Mouse (Mus musculus) ZHBTc4 (cell line): ENCODE results near the gene Atg4d.
"Not testable (repeated sequence)": the region's sequence is repeated elsewhere in the genome, so short reads cannot be mapped to it uniquely, and the experiment has no call there.

Source experiments
- DNase-seq: peaks from one replicate; pipeline ENCODE4 v3.0.0-alpha.2; 2011; ENCODE audit warnings: low read depth, low spot score

The Atg4d gene

DNA sequence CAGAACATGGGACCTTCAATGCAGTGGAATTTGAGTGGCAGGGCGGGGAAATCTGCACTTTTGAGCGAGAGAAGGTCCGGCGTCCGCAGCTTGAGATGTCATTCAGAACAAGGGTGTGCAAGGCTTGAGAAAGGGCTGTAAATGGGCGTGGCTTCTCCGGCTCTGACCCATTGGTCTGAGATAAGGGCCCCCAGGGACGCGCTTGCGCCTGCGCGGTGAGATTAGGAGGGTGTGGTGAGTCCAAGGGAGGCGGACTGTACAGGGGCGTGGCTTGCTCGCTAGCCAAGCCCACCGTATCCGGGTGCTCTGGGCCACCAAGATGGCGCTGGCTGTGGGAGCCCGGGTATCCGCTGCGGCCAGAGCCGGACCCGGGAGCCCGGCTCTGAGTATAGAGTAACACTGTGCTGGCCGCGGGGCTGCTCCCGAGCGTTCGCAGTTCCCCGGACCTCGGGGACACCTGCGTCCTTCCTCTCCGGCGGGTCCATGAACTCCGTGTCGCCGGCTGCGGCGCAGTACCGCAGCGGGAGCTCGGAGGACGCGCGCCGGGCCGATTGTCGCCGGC, at the start of gene Atg4d:
Atg4d (plus strand) TSS at position 294 of the 562 bp plus-strand sequence.
- peak; percentile 100 for DNase-seq

DNA sequence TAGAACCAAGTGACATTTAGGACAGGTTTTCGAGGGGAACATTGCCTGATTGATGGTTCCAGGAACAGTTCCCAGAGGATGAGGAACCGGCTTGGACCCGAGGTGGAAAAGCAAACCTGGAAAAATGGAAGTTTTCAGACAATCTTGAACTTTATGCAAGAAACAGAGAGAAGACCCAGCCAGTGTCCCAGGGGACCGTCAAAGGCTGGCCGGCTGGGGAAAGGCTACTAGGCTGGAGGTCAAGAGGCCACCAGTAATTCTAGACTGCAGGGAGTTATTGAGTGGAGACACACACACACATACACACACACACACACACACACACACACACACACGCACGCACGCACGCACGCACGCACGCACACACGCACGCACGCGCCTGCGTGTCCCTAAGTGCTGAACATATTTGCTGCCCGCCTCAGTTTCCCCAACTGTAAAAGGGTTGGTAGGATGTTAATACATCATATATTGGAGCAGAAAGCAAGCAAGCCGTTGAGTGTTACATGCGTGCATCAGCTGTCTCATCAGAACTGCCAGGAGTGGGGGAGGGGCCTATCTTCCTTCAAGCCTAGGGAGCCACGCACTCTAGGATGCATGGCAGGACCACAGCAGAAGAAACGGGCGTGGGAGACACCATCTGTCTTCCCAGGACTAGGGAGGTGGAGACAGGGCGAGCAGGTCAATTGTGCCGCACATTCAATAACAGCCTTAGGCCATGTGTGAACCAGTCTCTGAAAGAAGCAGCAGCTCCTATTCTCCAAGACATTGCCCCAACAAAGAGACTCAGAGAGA, 48.8 kb upstream of the Atg4d start:
- DNase-seq: peak; percentile 60

DNA sequence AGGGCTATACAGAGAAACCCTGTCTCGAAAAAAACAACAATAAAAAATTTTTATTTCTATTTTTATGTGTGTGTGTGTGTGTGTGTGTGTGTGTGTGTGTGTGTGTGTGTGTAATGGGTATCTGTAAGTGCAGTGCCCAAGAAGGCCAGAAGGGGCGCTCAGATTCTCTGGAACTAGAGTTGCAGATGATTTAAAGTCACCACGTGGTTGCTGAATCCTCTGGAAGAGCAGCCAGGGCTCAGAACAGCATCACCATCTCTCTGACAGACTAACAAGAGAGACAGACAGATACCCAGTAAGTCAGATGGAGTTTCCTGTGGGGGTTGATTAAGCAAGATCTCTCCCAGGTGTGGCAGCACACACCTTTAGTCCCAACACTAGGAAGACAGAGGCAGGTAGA, 45.3 kb upstream of the Atg4d start:
- DNase-seq: peak; percentile 88

DNA sequence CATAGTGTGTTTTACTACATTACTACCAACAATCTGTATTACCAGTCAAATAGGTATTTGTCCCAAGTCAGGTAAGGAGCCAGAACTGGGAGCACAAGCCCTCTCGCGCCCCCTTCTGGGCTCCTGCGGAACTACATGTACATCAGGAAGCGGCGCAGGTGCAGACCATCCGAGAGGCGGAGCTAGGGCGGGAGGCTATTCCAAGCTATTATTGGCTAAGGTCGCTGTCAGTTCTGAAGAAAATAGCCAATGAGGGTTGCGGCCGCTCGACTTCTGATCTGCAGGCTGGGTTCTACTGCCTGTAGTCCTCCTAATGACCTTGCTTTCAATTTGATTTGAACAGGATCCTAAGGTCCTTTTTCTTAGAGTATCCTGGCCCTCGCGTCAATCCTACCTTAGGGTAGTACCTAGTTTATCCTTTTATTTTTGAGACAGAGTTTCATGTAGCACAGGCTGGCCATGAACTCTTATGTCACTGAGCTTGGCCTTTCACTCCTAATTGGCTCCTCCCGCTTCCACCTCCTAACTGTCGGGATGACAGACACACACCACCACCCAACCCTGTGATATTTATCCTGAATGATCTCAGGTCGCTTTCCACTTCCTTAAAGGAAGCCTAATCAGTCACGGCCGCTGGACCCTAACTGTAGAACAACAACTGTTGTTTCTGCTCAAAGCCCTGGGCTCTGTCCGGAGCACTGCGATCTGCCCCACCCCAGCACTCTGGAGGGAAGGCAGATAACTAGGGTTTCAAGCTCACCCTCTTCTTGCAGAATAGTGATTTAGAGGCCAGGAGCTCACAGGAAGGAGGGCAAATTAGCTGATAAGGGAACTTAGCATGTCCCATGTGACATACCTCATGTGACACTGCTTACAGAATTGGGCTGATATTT, 44.4 kb upstream of the Atg4d start:
- peak; percentile 97 for DNase-seq

DNA sequence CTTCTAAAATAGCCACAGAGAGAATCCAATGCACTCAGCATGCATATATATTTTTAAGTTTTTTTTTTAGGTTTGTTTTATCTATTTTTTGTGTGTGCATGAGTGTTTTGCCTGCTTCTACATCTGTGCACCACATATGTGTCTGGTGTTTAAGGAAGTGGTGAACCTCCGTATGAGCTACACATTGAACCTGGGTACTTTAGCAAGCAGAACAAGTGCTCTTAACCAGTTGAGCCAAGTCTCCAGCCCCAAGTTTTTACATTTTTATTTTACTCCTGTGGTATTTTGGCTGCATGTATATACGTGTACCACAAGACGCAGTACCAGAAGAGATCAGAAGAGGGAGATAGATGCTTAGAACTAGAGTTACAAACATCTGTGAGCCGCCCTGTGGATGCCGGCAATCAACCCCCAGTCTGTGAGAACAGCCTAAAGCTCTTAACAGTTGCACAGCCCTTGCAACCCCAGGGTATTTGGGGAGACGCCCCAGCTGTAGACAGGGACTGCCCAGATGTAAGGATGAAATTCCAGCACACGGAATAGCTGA, 43.6 kb upstream of the Atg4d start:
- peak; percentile 91 for DNase-seq

DNA sequence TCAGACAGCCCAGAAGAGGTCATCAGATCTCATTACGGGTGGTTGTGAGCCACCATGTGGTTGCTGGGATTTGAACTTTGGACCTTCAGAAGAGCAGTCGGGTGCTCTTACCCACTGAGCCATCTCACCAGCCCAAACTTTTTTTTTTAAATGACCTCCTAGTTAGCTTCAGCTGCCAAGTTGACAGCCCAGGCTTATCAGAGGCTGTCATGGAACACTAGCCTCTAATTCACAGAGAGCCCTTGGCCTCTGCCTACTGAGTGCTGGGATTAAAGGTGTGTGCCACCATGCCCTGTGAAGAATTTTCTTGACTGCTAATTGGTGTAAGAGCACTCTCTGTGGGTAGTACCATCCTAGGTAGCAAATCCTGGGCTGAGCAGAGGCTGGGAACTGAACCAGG, 41.6 kb upstream of the Atg4d start:
- DNase-seq: not testable (repeated sequence)

DNA sequence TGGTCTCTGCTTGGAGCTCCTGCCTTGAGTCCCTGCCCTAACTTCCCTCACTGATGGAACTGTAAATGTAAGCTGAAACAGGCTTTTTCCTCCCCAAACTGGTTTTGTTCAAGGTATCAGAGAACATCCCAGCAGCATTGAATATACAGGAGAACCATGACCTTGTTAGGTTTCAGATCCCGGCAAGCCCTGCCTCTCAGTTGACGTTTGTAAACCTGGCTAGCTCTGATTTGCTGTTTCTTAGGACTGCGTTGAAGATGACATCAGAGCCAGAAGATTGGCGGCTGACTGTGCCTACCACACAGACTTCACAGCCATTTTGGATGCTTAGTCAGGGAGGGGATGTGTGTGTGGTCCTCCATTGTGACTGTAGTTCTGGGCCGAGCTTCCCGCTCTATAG, 41.2 kb upstream of the Atg4d start:
- DNase-seq: peak; percentile 96

DNA sequence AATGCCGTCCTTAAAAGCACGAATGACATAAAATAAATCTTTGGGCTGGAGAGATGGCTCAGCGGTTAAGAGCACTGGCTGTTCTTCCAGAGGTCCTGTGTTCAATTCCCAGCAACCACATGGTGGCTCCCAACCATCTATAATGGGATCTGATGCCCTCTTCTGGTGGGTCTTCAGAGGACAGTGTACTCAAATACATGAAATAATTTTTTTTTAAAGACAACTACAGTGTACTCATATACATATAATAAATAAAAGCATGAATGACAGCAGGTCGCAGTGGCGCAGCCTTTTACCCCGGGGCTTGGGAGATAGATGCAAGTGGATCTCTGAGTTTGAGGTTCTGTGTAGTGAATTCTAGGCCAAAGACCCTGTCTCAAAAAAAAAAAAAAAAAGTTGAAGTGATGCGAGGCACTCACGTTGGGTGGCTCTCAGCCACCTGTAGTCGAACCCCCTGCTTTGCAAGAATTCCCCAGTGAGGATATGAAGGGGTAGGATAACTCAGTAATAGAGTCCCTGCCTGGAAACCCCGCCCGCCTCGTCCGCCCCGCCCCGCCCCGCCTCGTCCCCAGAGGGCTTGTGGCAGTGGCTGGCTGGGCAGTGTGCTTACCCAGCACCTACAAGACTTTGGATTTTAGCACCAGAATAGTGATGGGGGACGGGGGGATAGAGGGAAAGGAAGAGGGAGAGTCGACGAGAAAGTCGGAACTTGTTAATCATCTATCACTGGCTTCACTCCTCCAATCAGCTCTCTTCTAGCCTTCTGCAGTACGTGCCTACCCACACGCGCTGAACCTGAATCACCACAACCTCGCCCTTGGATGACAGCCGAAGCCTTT, 40.3 kb upstream of the Atg4d start:
- peak; percentile 59 for DNase-seq

DNA sequence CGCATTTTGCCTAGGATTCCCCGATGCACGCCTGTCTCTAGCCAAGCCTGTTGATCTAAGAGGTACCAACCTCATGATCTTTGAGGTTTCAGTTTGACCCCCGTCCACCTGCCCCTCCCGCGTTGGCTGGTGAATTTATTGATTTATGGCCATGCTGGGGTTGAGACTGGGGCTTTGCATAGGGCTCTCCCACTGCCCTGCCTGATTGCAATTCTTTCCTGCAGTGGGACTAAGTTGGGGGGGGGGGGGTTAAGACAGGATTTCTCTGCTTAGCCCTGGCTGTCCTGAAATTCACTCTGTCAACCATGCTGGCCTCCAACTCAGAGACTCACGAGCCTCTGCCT, 39.7 kb upstream of the Atg4d start:
- DNase-seq: no peak

DNA sequence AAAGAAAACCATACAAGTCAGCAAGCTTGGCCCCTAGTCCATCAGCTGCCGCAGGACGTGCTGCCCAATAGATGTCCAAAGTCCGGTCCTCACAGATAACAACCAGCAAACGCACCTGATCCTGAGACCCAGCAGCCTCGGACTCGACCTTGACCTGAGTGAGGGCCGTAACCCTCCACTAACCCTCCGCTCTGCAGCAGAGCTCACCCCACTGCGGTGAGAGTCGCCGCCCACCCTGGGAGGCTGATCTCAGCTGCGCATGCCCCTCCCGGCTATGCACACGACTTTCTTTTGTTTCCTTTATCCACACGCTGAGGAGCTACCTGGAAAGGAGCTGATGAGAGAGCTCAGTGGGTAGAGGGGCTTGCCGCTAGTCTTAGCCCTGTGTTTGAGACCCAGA, 37.8 kb upstream of the Atg4d start:
- DNase-seq: peak; percentile 84

DNA sequence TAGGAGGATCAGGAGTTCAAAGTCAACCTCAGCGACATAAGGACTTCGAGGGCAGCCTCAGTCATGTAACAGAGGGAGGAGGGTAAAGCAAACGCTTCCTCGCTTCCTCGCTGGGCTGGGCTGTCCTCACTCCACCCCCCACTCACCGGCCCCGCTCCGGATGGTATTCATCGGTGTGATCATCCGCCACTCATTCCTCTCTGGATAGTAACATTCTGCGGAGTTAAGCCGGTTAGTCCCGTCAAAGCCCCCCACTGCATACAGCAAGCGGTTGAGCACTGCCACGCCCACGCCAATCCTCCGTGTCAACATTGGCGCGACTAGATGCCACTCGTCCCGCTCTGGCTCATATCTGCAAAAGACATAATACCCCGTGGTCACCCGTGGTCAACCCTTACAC, 33.5 kb upstream of the Atg4d start:
- no peak for DNase-seq

DNA sequence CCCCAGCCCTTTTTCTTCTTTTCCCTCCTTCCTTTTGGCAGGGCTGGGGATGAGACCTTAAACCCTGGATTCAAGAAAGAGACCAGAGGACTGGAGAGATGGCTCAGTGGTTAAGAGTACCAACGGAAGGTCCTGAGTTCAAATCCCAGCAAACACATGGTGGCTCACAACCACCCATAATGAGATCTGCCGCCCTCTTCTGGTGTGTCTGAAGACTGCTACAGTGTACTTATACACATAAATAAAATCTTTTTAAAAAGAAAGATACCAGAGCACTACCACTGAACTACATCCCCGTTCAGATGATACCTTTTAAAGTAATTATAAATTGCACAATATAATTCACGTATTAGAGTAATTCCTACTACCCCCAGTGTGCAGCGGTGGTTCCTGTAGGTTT, 32.2 kb upstream of the Atg4d start:
- DNase-seq: no peak

DNA sequence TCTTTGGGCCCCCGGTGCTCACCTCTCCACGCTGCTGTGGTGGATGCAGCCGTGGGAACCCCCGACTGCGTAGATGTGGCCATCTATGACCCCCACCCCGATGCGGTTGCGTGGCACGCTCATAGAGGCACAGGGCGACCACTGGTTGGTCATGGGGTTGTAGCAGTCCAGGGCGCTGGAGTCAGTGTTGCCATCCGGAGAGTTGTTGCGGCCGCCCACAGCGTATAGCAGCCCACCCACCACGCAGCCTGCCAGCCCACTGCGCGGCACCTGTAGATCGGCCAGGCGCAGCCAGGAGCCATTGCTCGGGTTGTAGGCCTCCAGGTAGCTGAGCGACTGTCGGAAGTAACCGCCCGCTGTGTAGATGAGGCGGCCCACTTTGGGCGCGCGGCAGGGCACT, 31.7 kb upstream of the Atg4d start:
- DNase-seq: no peak

DNA sequence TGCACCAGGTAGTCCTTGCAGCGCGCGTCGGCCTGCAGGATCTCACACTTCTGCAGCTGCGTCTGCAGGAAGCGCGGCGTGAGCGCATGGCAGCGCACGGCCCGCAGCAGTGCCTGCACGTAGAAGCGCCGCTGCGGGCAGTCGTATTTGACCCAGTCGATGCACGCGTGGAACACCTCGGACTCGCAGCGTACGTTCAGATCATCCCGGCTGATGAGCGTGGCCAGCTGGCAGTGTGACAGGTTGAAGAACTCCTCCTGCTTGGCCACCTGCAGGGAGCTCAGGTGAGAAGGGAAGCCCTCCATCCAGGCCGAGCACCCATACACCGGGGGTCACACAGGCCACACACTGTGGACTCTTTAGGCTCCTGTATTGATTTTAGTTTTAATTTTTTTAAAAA, 31.3 kb upstream of the Atg4d start:
- no peak for DNase-seq

DNA sequence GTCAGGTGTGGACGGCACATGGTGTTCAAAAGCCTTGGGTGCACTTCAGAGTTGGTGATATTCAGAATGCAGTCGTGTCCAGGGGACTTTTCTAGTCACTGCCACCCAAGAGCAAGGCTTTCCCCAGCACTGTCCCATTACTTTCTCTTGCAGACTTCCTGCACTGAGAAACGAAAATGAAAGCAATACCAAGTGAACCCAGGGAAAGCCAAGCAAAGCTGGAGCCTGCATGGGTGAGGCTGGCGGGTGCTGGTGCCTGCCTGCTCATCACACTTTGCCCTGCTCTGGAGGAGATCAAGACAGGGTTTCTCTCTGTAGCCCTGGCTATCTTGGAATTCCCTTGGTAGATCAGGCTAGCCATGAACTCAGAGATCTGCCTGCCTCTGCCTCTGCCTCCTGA, 29.8 kb upstream of the Atg4d start:
- DNase-seq: no peak

DNA sequence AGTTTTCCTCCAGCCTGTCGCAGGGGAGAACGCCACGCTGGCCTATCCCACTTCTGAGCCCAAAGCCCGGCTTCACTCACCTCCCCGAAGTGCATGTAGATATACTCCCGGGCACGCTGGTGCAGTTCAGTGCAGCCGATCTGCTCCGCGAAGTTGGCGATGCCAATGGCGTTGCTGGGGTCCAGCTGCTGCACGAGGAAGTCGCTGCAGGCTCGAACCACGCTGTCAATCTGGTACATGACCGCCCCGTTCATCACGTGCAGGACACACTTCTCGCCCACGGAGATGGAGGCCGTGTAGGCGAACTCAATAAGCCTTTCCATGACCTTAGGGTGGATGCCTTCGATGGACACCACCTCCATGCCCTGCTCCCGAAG, 28.1 kb upstream of the Atg4d start:
- DNase-seq: no peak

DNA sequence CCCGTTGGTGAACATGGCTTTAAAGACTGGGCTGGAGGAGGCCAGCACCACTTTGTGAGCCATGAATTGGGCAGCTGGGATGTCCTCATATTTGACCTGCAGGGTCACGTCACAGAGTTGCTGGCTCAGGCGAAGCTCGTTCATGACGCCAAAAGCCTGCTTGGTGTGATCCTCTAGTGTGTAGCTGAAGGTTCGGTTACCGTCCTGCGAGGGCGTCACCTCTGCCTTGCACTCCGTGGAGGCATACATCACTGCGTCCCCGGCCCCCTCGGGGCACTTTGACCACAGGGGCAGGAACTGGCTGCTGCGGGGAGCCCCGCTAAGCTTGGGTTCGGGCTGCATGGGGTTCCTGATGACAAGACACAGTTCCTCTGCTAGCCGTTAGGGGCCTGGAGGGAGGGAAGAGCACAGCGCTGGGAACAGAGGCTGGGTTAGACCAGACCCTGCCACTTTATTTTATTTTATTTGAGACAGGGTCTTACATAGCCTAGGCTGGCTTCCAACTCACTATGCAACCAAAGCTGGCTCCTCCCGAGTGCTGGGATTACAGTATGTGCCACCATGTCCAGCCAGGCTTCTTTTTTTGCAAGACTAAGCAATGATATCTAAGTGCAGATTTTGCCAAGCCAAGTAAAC, 27.6 kb upstream of the Atg4d start:
- DNase-seq: peak; percentile 73

DNA sequence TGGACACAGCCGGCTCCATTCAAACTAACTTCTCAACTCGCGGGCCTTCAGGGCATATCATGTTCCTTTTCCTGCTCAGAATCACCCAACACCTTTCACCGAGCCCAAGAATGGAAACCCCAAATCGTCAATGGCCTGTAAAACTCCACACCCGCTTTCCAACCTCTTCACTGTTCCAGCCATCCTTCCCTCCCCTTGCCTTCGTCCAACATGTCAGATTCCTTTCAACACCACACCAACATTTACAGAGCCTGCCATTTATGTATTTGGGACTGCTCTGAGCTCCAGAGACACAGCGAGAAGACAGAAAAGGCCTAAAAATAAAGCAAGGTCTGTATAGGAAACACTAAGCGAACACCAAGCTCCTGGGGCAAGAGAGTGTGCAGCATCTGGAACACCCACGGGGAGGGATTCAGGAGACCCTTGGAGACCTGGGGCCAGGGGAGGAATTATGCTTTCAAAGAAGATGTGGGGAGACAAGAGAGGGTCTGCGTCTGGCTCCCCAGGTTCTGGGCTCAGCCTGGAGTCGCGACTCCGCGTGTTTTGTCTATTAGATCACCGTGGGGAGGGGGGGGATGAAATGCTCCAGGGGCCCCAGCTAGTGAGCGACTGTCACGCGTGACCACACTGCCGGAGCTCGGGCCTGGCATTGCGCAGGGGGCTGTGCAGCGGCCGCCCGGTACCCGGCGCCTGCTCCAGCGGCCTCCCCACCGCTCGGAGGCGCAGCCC, 26.9 kb upstream of the Atg4d start:
- DNase-seq: peak; percentile 39

DNA sequence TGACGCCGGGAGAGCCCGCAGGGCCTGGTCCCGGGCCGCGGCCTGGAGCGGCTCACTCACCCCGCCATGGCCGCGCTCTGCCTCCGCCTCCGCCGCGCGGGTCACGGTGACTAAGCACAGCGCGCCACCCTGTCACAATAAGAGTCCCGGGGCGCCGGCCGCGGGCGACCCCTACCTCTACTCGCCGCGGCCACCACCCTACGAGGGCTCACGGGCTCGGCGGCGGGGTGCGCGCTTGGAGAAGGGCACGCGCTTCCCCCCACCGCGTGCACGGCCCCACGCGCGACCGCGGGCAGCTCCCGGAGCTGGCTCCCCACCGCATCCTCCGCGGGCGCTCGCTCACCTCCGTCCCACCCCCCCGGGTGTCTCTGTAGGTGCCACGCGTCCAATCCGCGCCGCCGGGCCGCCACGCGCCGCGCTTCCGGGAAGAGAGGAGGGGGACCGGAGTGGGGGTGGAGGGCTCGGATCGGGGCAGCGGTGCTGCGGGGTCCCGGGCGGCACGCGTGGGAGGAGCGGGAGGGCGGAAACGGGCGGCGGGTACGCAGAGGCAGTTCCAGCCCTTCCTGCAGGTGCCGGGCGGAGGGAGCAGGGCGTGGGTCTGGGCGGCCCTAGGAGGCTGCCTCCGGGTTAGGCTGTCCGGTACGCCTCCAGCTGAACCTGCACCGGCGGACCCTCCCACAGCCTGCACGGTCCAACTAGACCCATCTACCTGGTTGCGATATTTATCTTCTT, 26.2 kb upstream of the Atg4d start, which contains the start of gene Keap1:
Keap1 (minus strand) TSS at position 629 of the 732 bp plus-strand sequence.
- DNase-seq: peak; percentile 87

DNA sequence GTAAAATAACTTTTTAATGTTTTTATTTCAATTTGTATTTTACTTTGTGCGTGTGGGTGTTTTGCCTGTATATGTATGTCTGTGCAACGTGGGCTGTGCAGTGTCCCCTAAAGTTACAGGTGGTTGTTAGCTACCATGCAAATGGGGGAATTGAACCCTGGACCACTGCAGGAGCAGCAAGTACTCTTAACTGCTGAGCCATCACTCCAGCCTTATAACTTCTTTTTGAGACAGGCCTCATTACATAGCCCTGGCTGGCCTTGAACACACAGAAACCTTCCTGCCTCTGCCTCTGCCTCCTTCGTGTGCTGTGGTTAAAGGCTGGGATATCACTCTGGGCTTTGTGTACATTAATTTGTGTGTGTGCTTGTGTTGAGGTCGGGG, 25.6 kb upstream of the Atg4d start:
- no peak for DNase-seq
